Mouse (Mus musculus): Measurements from ENCODE around the gene Gdi1.

GRCm38 (mm10) chrX:74328725-74329161 is 23.9 kb downstream of the Gdi1 start, which contains the start of gene Plxna3:
- TF ChIP-seq CTCF (IDR thresholded peaks at IDR 0.05; ENCODE audit: extremely low read depth, insufficient read depth, insufficient read length, insufficient replicate concordance) (no peak), POLR2A (IDR thresholded peaks at IDR 0.05; ENCODE audit: low read depth, low read length) (no peak)

Measured in spleen, adult 2 months (tissue).